Mouse (Mus musculus): ENCODE results near the gene Map2k3. TPM values are rescaled to one million over a fixed set of nuclear protein-coding genes. Genes with fewer than 3 reads are reported as not detected.

The Map2k3 gene
- polyA plus RNA-seq, 1 experiment from 2014 or later, result 29.8 TPM

- no peaks in the 10 kb centered on the region for H3K9me3 ChIP-seq
- H3K4me2 ChIP-seq (replicated peaks), result no peak overlapping the region
- H3K4me3 ChIP-seq (replicated peaks), result no peak overlapping the region
- H3K27me3 ChIP-seq, result no peaks in the 10 kb centered on the region
- no peak overlapping the region for H3K9ac ChIP-seq (replicated peaks)
- H3K4me1 ChIP-seq (replicated peaks), result no peaks in the 10 kb centered on the region
- H3K27ac ChIP-seq, result no peak overlapping the region
- H3K36me3 ChIP-seq, result no peaks in the 10 kb centered on the region
- WGBS, result 55% methylated on average over 6 of the region's 6 CpGs
- no peak for ATAC-seq
Measured at GRCm38 (mm10) chr11:60966974-60967373, 35.1 kb downstream of the Map2k3 start.

- H3K27ac ChIP-seq, result no peak overlapping the region
- ATAC-seq, result no peak
- no peaks in the 10 kb centered on the region for H3K27me3 ChIP-seq
- H3K4me3 ChIP-seq (replicated peaks), result no peak overlapping the region
- no peak overlapping the region for H3K9ac ChIP-seq (replicated peaks)
- no peaks in the 10 kb centered on the region for H3K9me3 ChIP-seq
- H3K4me1 ChIP-seq (replicated peaks), result no peaks in the 10 kb centered on the region
- no peaks in the 10 kb centered on the region for H3K36me3 ChIP-seq
- WGBS, result 83% methylated on average over 11 of the region's 11 CpGs
- H3K4me2 ChIP-seq (replicated peaks), result no peak overlapping the region
Measured at GRCm38 (mm10) chr11:60975097-60975496, 43.3 kb downstream of the Map2k3 start.

GRCm38 (mm10) chr11:60976234-60976633 is 44.4 kb downstream of the Map2k3 start:
- 73% methylated on average over 2 of the region's 2 CpGs for WGBS

GRCm38 (mm10) chr11:60976742-60977141 is 44.9 kb downstream of the Map2k3 start:
- ATAC-seq, result no peak
- 11% methylated on average over 8 of the region's 8 CpGs for WGBS
- Histone ChIP-seq H3K9ac (replicated peaks) (no peak overlapping the region), H3K27me3 (no peaks in the 10 kb centered on the region), H3K4me2 (replicated peaks) (no peak overlapping the region), H3K36me3 (no peaks in the 10 kb centered on the region), H3K27ac (no peak overlapping the region), H3K9me3 (no peaks in the 10 kb centered on the region), H3K4me3 (replicated peaks) (no peak overlapping the region), H3K4me1 (replicated peaks) (0 out of 2 replicates have a peak, but pooled peaks cover 1% of the 10 kb centered on the region)

More at GRCm38 (mm10) chr11:60976234-60976633, 44.4 kb downstream of the Map2k3 start:
- Histone ChIP-seq H3K4me3 (replicated peaks) (no peak overlapping the region), H3K27me3 (no peaks in the 10 kb centered on the region), H3K27ac (no peak overlapping the region), H3K4me1 (replicated peaks) (no peaks in the 10 kb centered on the region), H3K36me3 (no peaks in the 10 kb centered on the region), H3K9me3 (no peaks in the 10 kb centered on the region), H3K9ac (replicated peaks) (no peak overlapping the region), H3K4me2 (replicated peaks) (no peak overlapping the region)
- no peak for ATAC-seq

- no peak overlapping the region for H3K4me3 ChIP-seq (replicated peaks)
- no peaks in the 10 kb centered on the region for H3K36me3 ChIP-seq
- WGBS, result 51% methylated on average over 3 of the region's 3 CpGs
- H3K27me3 ChIP-seq, result no peaks in the 10 kb centered on the region
- no peak overlapping the region for H3K4me2 ChIP-seq (replicated peaks)
- no peaks in the 10 kb centered on the region for H3K9me3 ChIP-seq
- H3K27ac ChIP-seq, result no peak overlapping the region
- 0 out of 2 replicates have a peak, but pooled peaks cover 5% of the 10 kb centered on the region for H3K4me1 ChIP-seq (replicated peaks)
- no peak overlapping the region for H3K9ac ChIP-seq (replicated peaks)
- ATAC-seq, result no peak
Measured at GRCm38 (mm10) chr11:60977153-60977552, 45.3 kb downstream of the Map2k3 start.

- Histone ChIP-seq H3K9me3 (no peaks in the 10 kb centered on the region), H3K9ac (replicated peaks) (no peak overlapping the region), H3K4me3 (replicated peaks) (no peak overlapping the region), H3K27me3 (no peaks in the 10 kb centered on the region), H3K4me1 (replicated peaks) (0 out of 2 replicates have a peak, but pooled peaks cover 6% of the 10 kb centered on the region), H3K36me3 (no peaks in the 10 kb centered on the region), H3K27ac (no peak overlapping the region), H3K4me2 (replicated peaks) (no peak overlapping the region)
- no peak for ATAC-seq
- WGBS, result 89% methylated on average over 2 of the region's 2 CpGs
Measured at GRCm38 (mm10) chr11:60978658-60979057, 46.8 kb downstream of the Map2k3 start.

- Histone ChIP-seq H3K4me3 (replicated peaks) (no peak overlapping the region), H3K9me3 (no peaks in the 10 kb centered on the region), H3K4me2 (replicated peaks) (no peak overlapping the region), H3K9ac (replicated peaks) (no peak overlapping the region), H3K27me3 (no peaks in the 10 kb centered on the region), H3K27ac (no peak overlapping the region), H3K4me1 (replicated peaks) (0 out of 2 replicates have a peak, but pooled peaks cover 6% of the 10 kb centered on the region), H3K36me3 (no peaks in the 10 kb centered on the region)
- 86% methylated on average over 5 of the region's 5 CpGs for WGBS
- ATAC-seq, result no peak
Measured at GRCm38 (mm10) chr11:60979788-60980187, 48.0 kb downstream of the Map2k3 start.

- Histone ChIP-seq H3K36me3 (no peaks in the 10 kb centered on the region), H3K4me2 (replicated peaks) (no peak overlapping the region), H3K9me3 (no peaks in the 10 kb centered on the region), H3K27me3 (no peaks in the 10 kb centered on the region), H3K9ac (replicated peaks) (no peak overlapping the region), H3K4me3 (replicated peaks) (no peak overlapping the region), H3K4me1 (replicated peaks) (0 out of 2 replicates have a peak, but pooled peaks cover 6% of the 10 kb centered on the region), H3K27ac (0 out of 2 replicates have a peak overlapping the region, but pooled peaks have one; percentile 19)
- WGBS, result 70% methylated on average over 14 of the region's 14 CpGs
- ATAC-seq, result 0 out of 2 replicates have a peak, but pooled peaks have one; percentile 27
Measured at GRCm38 (mm10) chr11:60981693-60982486, 50.1 kb downstream of the Map2k3 start.

- 69% methylated on average over 13 of the region's 13 CpGs for WGBS
- H3K27ac ChIP-seq, result no peak overlapping the region
Measured at GRCm38 (mm10) chr11:60984912-60985558, 53.2 kb downstream of the Map2k3 start.

GRCm38 (mm10) chr11:60990428-60990827 is 58.6 kb downstream of the Map2k3 start:
- no peaks in the 10 kb centered on the region for H3K36me3 ChIP-seq
- no peaks in the 10 kb centered on the region for H3K4me1 ChIP-seq (replicated peaks)
- no peak overlapping the region for H3K4me2 ChIP-seq (replicated peaks)
- H3K27me3 ChIP-seq, result no peaks in the 10 kb centered on the region
- no peak for ATAC-seq
- WGBS, result 71% methylated on average over 3 of the region's 3 CpGs
- no peak overlapping the region for H3K27ac ChIP-seq
- no peaks in the 10 kb centered on the region for H3K9me3 ChIP-seq
- H3K4me3 ChIP-seq (replicated peaks), result no peak overlapping the region
- no peak overlapping the region for H3K9ac ChIP-seq (replicated peaks)

More at GRCm38 (mm10) chr11:60984912-60985558, 53.2 kb downstream of the Map2k3 start:
- Histone ChIP-seq H3K4me3 (replicated peaks) (no peak overlapping the region), H3K4me2 (replicated peaks) (no peak overlapping the region), H3K9me3 (no peaks in the 10 kb centered on the region), H3K4me1 (replicated peaks) (0 out of 2 replicates have a peak, but pooled peaks cover 6% of the 10 kb centered on the region), H3K36me3 (no peaks in the 10 kb centered on the region), H3K9ac (replicated peaks) (no peak overlapping the region), H3K27me3 (no peaks in the 10 kb centered on the region)
- no peak for ATAC-seq

Data from midbrain, embryonic 13.5 days (tissue).